Mouse (Mus musculus) midbrain, embryonic 14.5 days (tissue): ENCODE measurements around the gene Poc1a. TPM values are rescaled to one million over a fixed set of nuclear protein-coding genes. Genes with fewer than 3 reads are reported as not detected.

Source experiments
- ATAC-seq: fragments of 200-750 bp; cut with Nextera tagmentation; 2 replicates; pipeline ENCODE4 v1.8.0; 2017; ENCODE audit warnings: moderate number of reproducible peaks, moderate library complexity; ENCODE audit not compliant: low FRiP score, low TSS enrichment
- DNase-seq: peaks from one replicate; pipeline ENCODE4 v3.0.0-alpha.2; 2015
- H3K27ac ChIP-seq: fragments of 300-500 bp; sonication (generic); replicated peaks from 2 replicates; pipeline ENCODE4 v1.5.1; 2014; ENCODE audit warnings: mild to moderate bottlenecking, low read depth, low read length, moderate library complexity
- H3K27me3 ChIP-seq: fragments of 300-500 bp; sonication (generic); 2 replicates; pipeline ENCODE4 v1.6.1; 2014; ENCODE audit warnings: low read length, control low read depth, mixed read lengths; ENCODE audit not compliant: control insufficient read depth, insufficient read depth
- H3K36me3 ChIP-seq: fragments of 300-500 bp; sonication (generic); 2 replicates; pipeline ENCODE4 v1.6.1; 2014; ENCODE audit warnings: low read length, control low read depth; ENCODE audit not compliant: control insufficient read depth, insufficient read depth
- H3K4me1 ChIP-seq: fragments of 300-500 bp; sonication (generic); 2 replicates; pipeline ENCODE4 v1.6.1; 2014; ENCODE audit warnings: mild to moderate bottlenecking, antibody characterized with exemption, low read length, control low read depth; ENCODE audit not compliant: control insufficient read depth, insufficient read depth
- H3K4me2 ChIP-seq: fragments of 300-500 bp; sonication (generic); 2 replicates; pipeline ENCODE4 v1.6.1; 2014; ENCODE audit warnings: mild to moderate bottlenecking, low read length, moderate library complexity
- H3K4me3 ChIP-seq: fragments of 300-500 bp; sonication (generic); replicated peaks from 2 replicates; pipeline ENCODE4 v1.5.1; 2014; ENCODE audit warnings: low read depth, low read length
- H3K9ac ChIP-seq: fragments of 300-500 bp; sonication (generic); replicated peaks from 2 replicates; pipeline ENCODE4 v1.6.1; 2014; ENCODE audit warnings: mild to moderate bottlenecking, low read length, moderate library complexity
- H3K9me3 ChIP-seq: fragments of 300-500 bp; sonication (generic); 2 replicates; pipeline ENCODE4 v1.6.1; 2016; ENCODE audit warnings: low read length, control low read depth, mixed read lengths; ENCODE audit not compliant: control insufficient read depth
- WGBS: fragments of 180-500 bp; shearing (Covaris S2); extraction: QIAGEN DNeasy Blood & Tissue Kit; methylation state at CpG from one replicate; pipeline ENCODE4 v1.1.7; 2014; 5-methylcytosine and 5-hydroxymethylcytosine counted together
- polyA plus RNA-seq: library from polyadenylated mRNA; unstranded; fragments of >200 nt; fragmentation: Nextera tagmentation; extraction: Ambion mirVana; gene quantifications from 2 replicates; pipeline ENCODE4 v1.2.1, GENCODE M21; 2014

Gene Poc1a
- polyA plus RNA-seq, 1 experiment from 2014 or later, result 8.4 TPM

- Histone ChIP-seq H3K4me3 (no peak overlapping the region), H3K27ac (no peak overlapping the region), H3K9ac (no peak overlapping the region), H3K9me3 (no peaks in the 10 kb centered on the region), H3K4me2 (peak overlapping the region; percentile 84; the same call in 1 of the 2 replicates), H3K4me1 (peaks cover 12% of the 10 kb centered on the region; the same call in 1 of the 2 replicates), H3K27me3 (no peaks in the 10 kb centered on the region), H3K36me3 (no peaks in the 10 kb centered on the region)
- DNase-seq (no peak), ATAC-seq (no peak)
- WGBS, result 73% methylated on average over 3 of the region's 3 CpGs
These were observed 1.2 kb downstream of the Poc1a start for GRCm38 (mm10) chr9:106282024-106282423.

GRCm38 (mm10) chr9:106287165-106287564 lies 6.3 kb downstream of the Poc1a start:
- Histone ChIP-seq H3K4me1 (no peaks in the 10 kb centered on the region), H3K4me3 (no peak overlapping the region), H3K9me3 (no peaks in the 10 kb centered on the region), H3K27ac (no peak overlapping the region), H3K9ac (no peak overlapping the region), H3K27me3 (no peaks in the 10 kb centered on the region), H3K36me3 (no peaks in the 10 kb centered on the region), H3K4me2 (no peak overlapping the region)
- DNase-seq, result no peak
- ATAC-seq, result no peak
- WGBS, result 68% methylated on average over 4 of the region's 4 CpGs

GRCm38 (mm10) chr9:106288864-106289263 lies 8.0 kb downstream of the Poc1a start:
- WGBS, result 27% methylated on average over 3 of the region's 3 CpGs
- Histone ChIP-seq H3K9ac (no peak overlapping the region), H3K9me3 (no peaks in the 10 kb centered on the region)

GRCm38 (mm10) chr9:106289841-106290240 lies 9.0 kb downstream of the Poc1a start:
- Histone ChIP-seq H3K9me3 (no peaks in the 10 kb centered on the region), H3K27me3 (no peaks in the 10 kb centered on the region), H3K4me3 (no peak overlapping the region), H3K36me3 (no peaks in the 10 kb centered on the region), H3K9ac (no peak overlapping the region), H3K4me2 (no peak overlapping the region), H3K27ac (no peak overlapping the region), H3K4me1 (no peaks in the 10 kb centered on the region)
- DNase-seq (no peak), ATAC-seq (no peak)
- 91% methylated on average over 8 of the region's 8 CpGs for WGBS

More at GRCm38 (mm10) chr9:106288864-106289263, 8.0 kb downstream of the Poc1a start:
- no peak overlapping the region for H3K4me2 ChIP-seq
- no peak overlapping the region for H3K4me3 ChIP-seq
- H3K27ac ChIP-seq, result no peak overlapping the region
- no peaks in the 10 kb centered on the region for H3K4me1 ChIP-seq
- DNase-seq, result peak; percentile 92
- ATAC-seq, result no peak; the same call in 1 of the 2 replicates
- no peaks in the 10 kb centered on the region for H3K36me3 ChIP-seq
- no peaks in the 10 kb centered on the region for H3K27me3 ChIP-seq

GRCm38 (mm10) chr9:106290636-106291122 lies 9.8 kb downstream of the Poc1a start:
- no peak overlapping the region for H3K27ac ChIP-seq
- no peaks in the 10 kb centered on the region for H3K27me3 ChIP-seq
- 94% methylated on average over 17 of the region's 17 CpGs for WGBS
- H3K9me3 ChIP-seq, result no peaks in the 10 kb centered on the region
- ATAC-seq (no peak), DNase-seq (no peak)
- no peaks in the 10 kb centered on the region for H3K4me1 ChIP-seq
- H3K4me2 ChIP-seq, result no peak overlapping the region
- H3K4me3 ChIP-seq, result no peak overlapping the region
- H3K9ac ChIP-seq, result no peak overlapping the region
- no peaks in the 10 kb centered on the region for H3K36me3 ChIP-seq

- no peak for ATAC-seq
- H3K36me3 ChIP-seq, result no peaks in the 10 kb centered on the region
- no peaks in the 10 kb centered on the region for H3K4me1 ChIP-seq
- WGBS, result 94% methylated on average over 14 of the region's 14 CpGs
- H3K27me3 ChIP-seq, result no peaks in the 10 kb centered on the region
- no peak overlapping the region for H3K4me2 ChIP-seq
- no peaks in the 10 kb centered on the region for H3K9me3 ChIP-seq
- no peak overlapping the region for H3K4me3 ChIP-seq
- DNase-seq, result no peak
- H3K9ac ChIP-seq, result no peak overlapping the region
- H3K27ac ChIP-seq, result no peak overlapping the region
These were observed 12.8 kb downstream of the Poc1a start for GRCm38 (mm10) chr9:106293569-106294156.

- DNase-seq, result no peak
- Histone ChIP-seq H3K36me3 (no peaks in the 10 kb centered on the region), H3K4me3 (no peak overlapping the region), H3K9ac (no peak overlapping the region), H3K4me2 (no peak overlapping the region), H3K9me3 (no peaks in the 10 kb centered on the region), H3K27ac (no peak overlapping the region), H3K27me3 (no peaks in the 10 kb centered on the region), H3K4me1 (no peaks in the 10 kb centered on the region)
- no peak for ATAC-seq
- WGBS, result 84% methylated on average over 6 of the region's 6 CpGs
These were observed 15.8 kb downstream of the Poc1a start for GRCm38 (mm10) chr9:106296637-106297174.

GRCm38 (mm10) chr9:106300176-106300803 lies 19.4 kb downstream of the Poc1a start:
- WGBS, result 80% methylated on average over 20 of the region's 20 CpGs
- H3K4me1 ChIP-seq, result no peaks in the 10 kb centered on the region
- no peaks in the 10 kb centered on the region for H3K27me3 ChIP-seq
- no peaks in the 10 kb centered on the region for H3K9me3 ChIP-seq
- H3K9ac ChIP-seq, result no peak overlapping the region
- H3K4me2 ChIP-seq, result no peak overlapping the region
- no peaks in the 10 kb centered on the region for H3K36me3 ChIP-seq
- no peak overlapping the region for H3K27ac ChIP-seq
- H3K4me3 ChIP-seq, result no peak overlapping the region
- no peak for ATAC-seq
- DNase-seq, result no peak

GRCm38 (mm10) chr9:106300949-106301348 lies 20.1 kb downstream of the Poc1a start:
- H3K9me3 ChIP-seq, result no peaks in the 10 kb centered on the region
- H3K27ac ChIP-seq, result no peak overlapping the region
- no peak overlapping the region for H3K9ac ChIP-seq
- H3K4me2 ChIP-seq, result no peak overlapping the region
- WGBS, result 86% methylated on average over 6 of the region's 6 CpGs
- ATAC-seq (no peak), DNase-seq (no peak)
- H3K4me3 ChIP-seq, result no peak overlapping the region
- H3K27me3 ChIP-seq, result no peaks in the 10 kb centered on the region
- H3K36me3 ChIP-seq, result no peaks in the 10 kb centered on the region
- no peaks in the 10 kb centered on the region for H3K4me1 ChIP-seq
